In the genomic region with DNA sequence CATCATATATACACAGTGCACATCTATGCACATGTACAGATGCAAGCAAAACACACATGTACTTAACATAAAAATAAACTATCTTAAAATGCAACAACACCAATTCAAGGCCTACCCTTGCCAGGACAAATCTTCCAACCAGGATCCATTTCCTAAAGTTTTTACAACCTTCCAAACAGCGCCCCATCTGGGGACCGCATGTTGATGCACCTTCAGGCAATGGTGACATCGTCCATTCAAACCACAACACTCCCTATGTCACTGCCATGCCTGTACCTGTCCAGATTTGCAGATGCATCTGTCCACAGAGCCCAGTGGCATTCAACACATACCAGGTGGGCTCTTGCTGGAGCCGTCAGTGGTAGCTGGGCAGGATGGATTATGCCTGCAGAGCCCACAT, we compare ENCODE assay signal across 15 mouse cellular contexts. TPM values are rescaled to one million over a fixed set of nuclear protein-coding genes. Genes with fewer than 3 reads are reported as not detected.
"Had no signal": no experiment of that assay in that cellular context is flagged by ENCODE, and none has a peak within 500 bp of the region (broad histone marks: within the 10 kb centered on the region; RNA-seq: fewer than 3 reads in every experiment).

No protein-coding gene starts in this region.

- H3K4me1 ChIP-seq: limb, embryonic 12.5 days; liver, embryonic 15.5 days; neural tube, embryonic 15.5 days had no signal

- H3K27ac ChIP-seq: limb, embryonic 12.5 days; liver, embryonic 15.5 days; neural tube, embryonic 15.5 days had no signal

- H3K36me3 ChIP-seq: limb, embryonic 12.5 days; liver, embryonic 15.5 days; neural tube, embryonic 15.5 days had no signal

- H3K9ac ChIP-seq: limb, embryonic 12.5 days; liver, embryonic 15.5 days; neural tube, embryonic 15.5 days had no signal

- H3K9me3 ChIP-seq: liver, embryonic 15.5 days; neural tube, embryonic 15.5 days had no signal

- DNase-seq: kidney, adult 8-10 months; kidney, postnatal 25 days; layer of hippocampus, adult 9-11 months; lung, adult 2 months; midbrain, embryonic 14.5 days; right cerebral cortex, adult 18-20 months; right cerebral cortex, postnatal 25 days; thymus, adult 18-20 months; thymus, postnatal 14 days had no signal

- H3K4me3 ChIP-seq: limb, embryonic 12.5 days; liver, embryonic 15.5 days; myocyte; neural tube, embryonic 15.5 days had no signal

RNA-seq across cellular contexts. Expression of a gene that starts 13.1 kb away (rescaled TPM):
- polyA plus RNA-seq: small intestine, adult 2 months had no signal

RNA-seq across cellular contexts. Expression of a gene that starts 38.3 kb away (rescaled TPM):
- total RNA-seq: liver, adult 2 months had no signal
- polyA plus RNA-seq: liver, adult 2 months; myocyte had no signal
